Mouse (Mus musculus): ENCODE measurements around the gene Phf2.

Phf2 gene

DNA sequence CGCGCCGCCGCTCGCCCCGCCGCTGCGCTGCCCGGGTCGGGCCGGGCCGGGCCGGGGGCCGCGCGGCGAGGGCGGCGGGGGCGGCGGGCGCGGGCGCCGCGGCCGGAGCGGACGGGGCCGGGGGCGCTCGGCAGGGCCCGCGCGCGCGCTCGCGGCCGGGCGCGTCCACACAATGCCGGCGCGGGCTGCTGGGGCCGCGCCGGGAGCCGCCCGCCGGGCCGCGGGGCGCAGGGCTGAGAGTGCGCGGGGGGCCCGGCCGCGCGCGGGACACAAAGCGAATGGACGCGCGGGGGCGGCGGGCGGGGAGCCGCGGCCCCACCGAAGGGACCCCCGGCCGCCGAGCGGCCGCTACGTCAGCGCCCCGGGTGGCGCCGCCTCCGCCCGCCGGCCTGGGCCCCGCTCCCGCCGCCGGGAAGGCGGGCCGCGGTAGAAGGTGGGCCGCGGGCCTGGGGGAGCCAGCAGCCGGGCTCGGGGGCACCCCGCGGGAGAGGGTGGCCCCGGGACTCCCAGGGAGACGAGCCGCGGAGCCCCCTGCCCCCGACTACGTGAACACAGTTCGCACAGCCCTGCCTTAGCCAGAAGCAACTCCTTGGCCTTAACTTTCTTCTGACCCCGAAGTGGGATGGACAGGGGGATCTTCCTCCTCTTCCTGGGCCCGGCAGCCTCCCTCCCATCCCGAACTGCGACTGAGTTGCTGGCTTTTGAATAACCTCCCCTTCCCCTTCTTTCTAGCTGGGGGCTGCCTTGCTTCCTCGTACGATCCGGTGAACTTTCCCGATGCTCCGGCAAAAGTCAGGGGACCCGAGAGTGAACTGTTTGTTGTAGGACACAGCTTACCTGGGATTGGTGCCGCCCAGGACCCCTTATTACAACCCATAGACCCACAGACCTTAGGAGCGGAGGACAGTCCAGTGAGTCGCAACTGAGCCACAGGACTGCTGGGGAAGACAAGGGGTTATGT lies at the start of gene Phf2:
Gene Phf2, minus strand, starts transcription at position 349 of the 961 bp plus-strand sequence.
- DNase-seq (ENCODE audit: low spot score in 2 of 2): peak in 1 of 2 experiments; percentile 59

GRCm38 (mm10) chr13:48919756-48920415 lies 49.0 kb upstream of the Phf2 start:
- no peak for DNase-seq (ENCODE audit: low spot score in 2 of 2)

GRCm38 (mm10) chr13:48917113-48917599 lies 46.2 kb upstream of the Phf2 start:
- DNase-seq (ENCODE audit: low spot score in 2 of 2): no peak

DNA sequence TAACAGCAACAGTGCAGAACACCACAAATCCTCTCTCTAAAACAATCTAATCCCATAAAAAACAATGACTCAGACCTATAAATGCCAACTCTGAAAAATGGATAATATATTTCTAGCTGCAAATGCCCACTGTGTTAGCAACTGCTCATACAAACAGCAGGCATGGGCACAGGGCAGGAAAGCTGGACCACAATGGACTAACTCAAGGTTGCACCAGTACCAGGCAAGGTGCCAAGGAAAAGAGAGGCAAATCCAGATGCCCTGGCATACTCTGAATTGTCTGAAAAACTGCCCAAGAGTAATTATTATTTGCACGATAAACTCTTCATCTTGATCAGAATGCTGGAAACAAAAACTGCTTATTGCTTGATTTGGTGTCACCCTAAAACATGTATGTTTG lies 42.8 kb upstream of the Phf2 start:
- no peak for DNase-seq (ENCODE audit: low spot score in 2 of 2)

DNA sequence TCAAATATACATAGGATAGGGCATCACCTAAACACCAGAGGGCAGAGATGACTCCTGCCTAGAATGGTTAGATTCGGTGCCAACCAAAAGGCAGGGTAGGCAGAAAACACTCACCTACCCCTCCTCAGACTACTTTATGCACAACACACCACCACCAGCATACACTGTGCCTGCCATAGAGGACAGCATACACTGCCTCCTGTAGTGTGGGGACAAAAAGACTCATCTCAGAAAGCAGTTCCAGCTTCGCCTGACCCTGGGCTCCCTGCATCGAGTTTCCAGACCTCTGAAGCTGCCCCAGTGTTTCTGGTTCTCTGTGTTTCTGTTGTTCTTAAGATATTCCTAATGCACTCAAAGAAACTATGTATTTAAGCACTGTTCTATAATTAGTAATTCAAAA lies 42.2 kb upstream of the Phf2 start:
- DNase-seq (ENCODE audit: low spot score in 2 of 2): no peak

DNA sequence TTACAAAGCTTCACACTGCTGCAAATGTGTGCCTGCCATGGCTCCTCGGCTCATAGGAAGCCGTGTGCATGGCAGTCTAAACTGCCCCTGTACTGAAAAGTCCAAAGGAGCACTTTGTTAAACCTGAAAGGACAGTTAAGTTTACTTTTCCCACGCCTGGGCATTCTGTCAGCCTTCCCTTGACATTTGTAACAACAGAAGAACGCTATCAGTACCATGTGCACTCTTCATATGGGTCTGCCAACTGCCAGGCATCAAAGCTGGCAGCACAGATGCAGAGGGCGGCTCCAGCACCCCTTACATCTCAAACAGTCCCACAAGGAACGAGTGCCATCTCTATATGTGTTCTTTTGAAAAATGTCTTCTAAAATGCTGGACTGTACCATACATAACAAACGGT lies 40.5 kb upstream of the Phf2 start:
- DNase-seq (ENCODE audit: low spot score in 2 of 2): no peak

DNA sequence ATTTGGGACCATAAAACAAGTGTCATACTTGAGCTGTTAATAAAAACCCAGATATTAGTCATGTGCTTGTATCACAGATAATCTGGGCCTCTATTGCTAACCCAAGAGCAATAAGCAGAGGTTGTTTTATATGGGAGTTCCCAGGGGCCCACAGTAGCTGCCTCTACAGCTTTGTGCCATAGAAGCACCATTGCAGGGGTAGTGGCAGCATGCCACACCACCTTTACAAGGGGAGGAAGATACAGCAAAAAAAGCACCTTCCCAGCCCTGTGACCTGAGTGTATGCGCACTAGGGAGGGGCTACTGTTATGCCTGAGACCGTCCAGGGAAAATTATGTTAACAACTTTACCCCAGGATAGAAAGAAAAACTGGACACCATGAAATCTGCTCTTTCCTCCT lies 34.5 kb upstream of the Phf2 start:
- DNase-seq (ENCODE audit: low spot score in 2 of 2): no peak

GRCm38 (mm10) chr13:48895376-48895775 lies 24.5 kb upstream of the Phf2 start:
- DNase-seq (ENCODE audit: low spot score in 2 of 2): no peak

GRCm38 (mm10) chr13:48890260-48890960 lies 19.5 kb upstream of the Phf2 start:
- DNase-seq (ENCODE audit: low spot score in 2 of 2): no peak

- peak; percentile 96 to 98 for DNase-seq (ENCODE audit: low spot score in 2 of 2)
Measured at GRCm38 (mm10) chr13:48878534-48878933, 7.6 kb upstream of the Phf2 start.

- DNase-seq (ENCODE audit: low spot score in 2 of 2): no peak
Measured at GRCm38 (mm10) chr13:48877805-48878204, 6.9 kb upstream of the Phf2 start.

GRCm38 (mm10) chr13:48872726-48873125 lies 1.8 kb upstream of the Phf2 start:
- DNase-seq (ENCODE audit: low spot score in 2 of 2): no peak

DNA sequence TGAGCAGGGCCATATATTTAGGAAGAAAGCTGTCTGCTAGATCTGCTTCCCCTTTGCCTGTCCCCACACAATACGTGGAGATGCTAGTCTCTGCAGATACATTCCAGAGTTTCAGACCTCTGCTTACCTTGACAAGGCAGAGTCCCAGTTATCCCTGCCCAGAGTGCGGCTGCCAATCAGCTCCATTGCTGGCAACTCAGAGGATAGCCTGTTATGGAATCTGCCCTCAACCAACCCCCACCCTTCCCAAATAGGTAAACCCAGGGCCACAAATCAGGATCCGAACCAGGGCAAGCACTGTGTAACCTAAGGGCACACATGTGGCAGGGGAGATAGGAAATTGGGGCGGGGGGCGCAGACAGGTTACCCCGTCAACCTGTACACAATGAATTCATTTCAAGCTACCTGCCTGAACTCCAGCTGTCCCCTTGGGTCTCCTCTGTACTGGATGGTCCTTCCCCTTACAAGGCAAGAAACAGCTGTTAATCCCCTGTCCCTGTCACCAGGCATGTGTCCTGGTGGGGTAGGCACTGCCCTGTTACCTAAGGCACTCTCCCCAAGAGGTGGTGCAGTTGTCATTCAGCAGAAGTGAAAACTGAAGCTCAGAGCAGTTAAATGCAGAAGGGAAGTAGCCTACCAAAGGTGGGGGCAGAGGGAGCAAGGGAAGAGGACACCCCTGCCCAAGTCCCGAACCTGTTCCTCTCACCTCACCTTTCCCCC lies 1.1 kb upstream of the Phf2 start:
- no peak for DNase-seq (ENCODE audit: low spot score in 2 of 2)

DNA sequence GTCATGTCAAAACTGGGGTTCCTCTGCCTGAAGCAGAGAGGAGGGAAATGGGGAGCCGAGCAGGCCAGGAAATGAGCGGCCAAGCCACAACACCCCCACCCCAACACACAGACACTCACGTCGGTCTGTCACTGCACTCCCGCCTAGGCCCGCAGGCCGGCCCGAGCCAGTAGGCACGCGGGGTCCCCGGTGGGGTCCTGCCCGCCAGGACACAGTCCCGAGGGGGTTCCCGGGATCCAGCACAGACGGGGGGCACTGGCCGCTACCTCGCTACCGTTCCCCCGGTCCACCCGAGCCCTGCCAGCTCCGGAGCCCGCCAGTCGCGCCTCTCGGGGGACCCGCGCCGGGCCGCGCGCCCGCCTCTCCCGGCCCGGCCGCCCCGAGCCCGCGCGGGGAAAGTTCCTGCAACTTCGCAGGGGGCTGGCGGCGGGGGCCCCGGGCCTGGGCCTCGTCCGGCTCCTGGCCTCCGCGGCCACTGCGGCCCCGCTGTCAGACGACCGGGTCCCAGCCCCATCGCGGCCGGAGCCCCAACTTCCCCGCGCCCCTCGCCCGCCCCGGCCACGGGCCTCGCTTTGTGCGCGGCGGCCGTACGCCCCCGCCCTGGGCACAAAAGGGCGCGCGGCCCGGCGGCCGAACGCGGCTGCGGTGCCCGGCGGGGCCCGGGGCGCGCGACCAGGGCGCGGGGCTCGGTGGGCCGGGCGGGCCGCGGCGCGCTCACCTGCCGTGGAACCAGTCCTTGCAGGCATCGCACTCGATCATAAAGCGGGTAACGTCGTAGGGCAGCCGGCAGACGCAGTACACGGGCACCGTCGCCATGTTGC lies 759 bp downstream of the Phf2 start:
- peak in 1 of 2 experiments; percentile 70 for DNase-seq (ENCODE audit: low spot score in 2 of 2)

DNA sequence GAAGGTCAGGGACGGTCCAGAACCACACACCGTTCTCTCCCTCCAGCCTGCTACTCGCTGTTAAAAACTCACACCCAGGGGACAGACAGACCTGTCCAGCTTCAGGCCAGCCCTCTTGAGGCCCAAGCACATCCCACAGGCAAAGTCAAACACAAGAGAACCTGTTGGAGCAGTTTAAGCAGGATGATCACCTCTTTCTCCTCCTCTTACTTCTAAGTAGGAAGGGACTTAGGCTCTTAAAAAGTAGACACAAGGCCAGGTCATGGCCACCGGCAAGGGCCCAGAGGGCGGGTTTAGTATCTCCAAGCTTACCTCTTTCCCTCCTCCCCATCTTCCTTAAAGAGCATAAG lies 1.3 kb downstream of the Phf2 start:
- DNase-seq (ENCODE audit: low spot score in 2 of 2): peak in 1 of 2 experiments; percentile 52

GRCm38 (mm10) chr13:48869088-48869487 lies 1.8 kb downstream of the Phf2 start:
- DNase-seq (ENCODE audit: low spot score in 2 of 2): no peak

DNA sequence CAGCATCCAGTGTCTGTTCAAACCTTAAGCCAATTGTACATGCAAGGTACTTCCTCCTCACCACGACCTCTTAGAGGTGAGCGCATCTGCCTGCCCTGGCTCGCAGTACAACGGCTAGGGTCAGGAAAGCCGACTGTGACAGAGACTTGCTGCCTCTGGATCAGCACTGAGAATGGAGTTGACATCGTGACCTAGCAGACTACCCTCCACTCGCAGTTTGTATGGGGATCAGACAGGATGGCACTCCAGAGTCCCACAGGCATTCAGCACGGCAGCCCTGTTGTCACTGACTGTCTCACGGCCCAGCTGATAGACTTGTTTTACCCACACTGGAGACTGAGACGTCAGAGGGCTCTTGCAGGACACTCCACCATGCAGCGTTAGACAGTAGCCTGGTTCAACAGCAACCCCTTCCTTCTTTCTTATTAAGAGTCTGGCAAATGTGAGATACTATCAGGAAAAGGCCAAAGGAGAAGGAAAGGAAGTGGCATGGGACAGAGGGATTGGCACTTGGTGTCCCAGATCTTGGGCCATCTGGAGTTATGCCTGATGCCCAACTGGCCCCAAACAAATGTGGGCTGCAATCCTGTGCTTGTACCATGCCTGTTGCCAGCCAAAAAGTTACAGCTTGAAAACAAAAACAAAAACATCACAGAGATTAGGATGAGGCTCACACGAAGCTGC lies 6.1 kb downstream of the Phf2 start:
- no peak for DNase-seq (ENCODE audit: low spot score in 2 of 2)

DNA sequence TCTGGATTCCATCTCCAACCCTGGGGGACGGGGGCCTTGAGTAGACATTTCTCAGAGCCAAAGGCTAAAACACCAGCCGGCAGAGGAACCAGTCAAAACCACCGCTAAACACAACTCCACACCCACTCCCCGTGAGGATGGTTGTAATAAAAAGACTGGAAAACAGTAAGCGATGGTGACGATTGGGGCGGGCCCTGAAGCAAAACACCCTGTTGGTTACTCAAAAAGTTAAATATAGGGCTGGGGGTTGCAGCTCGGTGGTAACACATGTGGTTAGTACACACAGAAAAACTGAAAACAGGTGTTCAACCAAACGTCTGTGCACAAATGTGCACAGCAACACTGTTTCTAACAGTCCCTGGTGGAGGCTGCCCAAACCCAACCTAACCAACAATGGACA lies 7.4 kb downstream of the Phf2 start:
- no peak for DNase-seq (ENCODE audit: low spot score in 2 of 2)

- DNase-seq (ENCODE audit: low spot score in 2 of 2): no peak
Measured at GRCm38 (mm10) chr13:48861913-48862312, 9.0 kb downstream of the Phf2 start.

DNA sequence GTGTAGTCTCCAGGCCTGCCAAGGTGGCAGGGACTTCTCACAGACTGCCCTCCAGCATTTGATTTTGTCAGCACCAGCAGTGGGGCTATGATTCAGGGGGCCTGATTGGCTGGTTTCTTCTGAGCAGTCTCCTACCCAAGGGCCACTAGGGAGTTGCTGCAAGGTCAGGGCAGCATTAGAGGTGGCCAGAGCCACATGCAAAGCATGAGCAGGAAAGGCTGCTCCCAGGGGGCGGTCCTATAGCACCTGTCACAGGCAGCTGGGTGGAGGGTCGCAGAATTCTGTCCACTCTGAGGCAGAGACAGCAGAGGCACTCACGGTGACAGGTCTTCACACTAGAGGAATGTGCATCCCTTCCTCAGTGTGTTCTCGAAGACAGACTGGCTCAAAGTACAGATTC lies 12.1 kb downstream of the Phf2 start:
- DNase-seq (ENCODE audit: low spot score in 2 of 2): no peak
